Mouse (Mus musculus): ENCODE data around the gene Hist1h4b. TPM values are rescaled to one million over a fixed set of nuclear protein-coding genes. Genes with fewer than 3 reads are reported as not detected.

Hist1h4b gene
- total and polyA plus RNA-seq, 2 experiments from 2014 or later = 1.8 to 254 TPM

GRCm38 (mm10) chr13:23730479-23730878 lies 26.3 kb upstream of the Hist1h4b start:
- no peaks in the 10 kb centered on the region for H3K36me3 ChIP-seq (ENCODE audit: insufficient read depth)
- H3K4me2 ChIP-seq (ENCODE audit: low read depth) = no peak overlapping the region
- DNase-seq = no peak
- no peaks in the 10 kb centered on the region for H3K4me1 ChIP-seq (ENCODE audit: insufficient read depth)
- H3K27me3 ChIP-seq (ENCODE audit: insufficient read depth, low read length) = no peaks in the 10 kb centered on the region
- 58% methylated on average over 8 of the region's 8 CpGs for WGBS
- no peak for TF ChIP-seq CTCF (IDR thresholded peaks at IDR 0.05; ENCODE audit: low read depth)
- ATAC-seq = no peak
- H3K9me3 ChIP-seq (ENCODE audit: low read length) = no peaks in the 10 kb centered on the region
- H3K9ac ChIP-seq = no peak overlapping the region
- H3K27ac ChIP-seq (ENCODE audit: low read depth, low read length) = no peak overlapping the region
- no peak overlapping the region for H3K4me3 ChIP-seq (ENCODE audit: low read depth, low read length)

DNA sequence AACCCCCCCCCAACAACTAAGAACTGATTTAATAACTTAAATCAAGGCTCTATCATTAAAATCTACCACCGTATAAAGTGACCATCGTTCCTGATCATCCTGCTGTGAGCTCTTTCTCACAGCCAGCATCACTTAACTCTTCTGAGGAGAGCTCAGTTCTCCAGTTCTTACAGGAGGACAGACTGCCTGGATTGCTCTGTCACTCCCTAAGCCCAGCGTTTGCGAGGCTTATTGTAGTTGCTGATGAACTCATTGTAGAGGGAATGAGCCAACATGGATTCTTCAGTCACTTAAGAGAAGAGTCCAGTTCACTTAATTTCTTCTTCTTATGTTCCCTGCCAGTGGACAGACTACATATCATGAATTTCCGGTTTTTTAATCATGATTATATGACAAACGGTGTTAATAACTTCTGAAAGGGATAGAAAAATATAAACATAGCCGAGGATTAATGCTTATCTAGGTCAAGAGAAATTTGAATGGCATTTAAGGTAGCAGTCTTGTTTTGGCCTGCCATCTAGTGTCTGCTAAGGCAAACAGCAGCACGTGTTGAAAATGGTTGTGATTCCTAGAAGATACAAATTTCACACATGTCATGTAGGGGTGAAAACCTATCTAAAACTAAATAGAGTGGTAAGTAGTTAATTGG lies 24.5 kb upstream of the Hist1h4b start:
- Histone ChIP-seq H3K36me3 (ENCODE audit: insufficient read depth) (no peaks in the 10 kb centered on the region), H3K27ac (ENCODE audit: low read depth, low read length) (0 out of 2 replicates have a peak overlapping the region, but pooled peaks have one; percentile 35), H3K9ac (no peak overlapping the region), H3K4me3 (ENCODE audit: low read depth, low read length) (no peak overlapping the region), H3K4me1 (ENCODE audit: insufficient read depth) (no peaks in the 10 kb centered on the region), H3K4me2 (ENCODE audit: low read depth) (no peak overlapping the region), H3K9me3 (ENCODE audit: low read length) (no peaks in the 10 kb centered on the region), H3K27me3 (ENCODE audit: insufficient read depth, low read length) (no peaks in the 10 kb centered on the region)
- peak; percentile 88 for TF ChIP-seq CTCF (IDR thresholded peaks at IDR 0.05; ENCODE audit: low read depth)
- peak; percentile 67 for DNase-seq
- peak; percentile 54; the same call in 1 of the 2 replicates for ATAC-seq
- WGBS = 22% methylated on average over 8 of the region's 8 CpGs

DNA sequence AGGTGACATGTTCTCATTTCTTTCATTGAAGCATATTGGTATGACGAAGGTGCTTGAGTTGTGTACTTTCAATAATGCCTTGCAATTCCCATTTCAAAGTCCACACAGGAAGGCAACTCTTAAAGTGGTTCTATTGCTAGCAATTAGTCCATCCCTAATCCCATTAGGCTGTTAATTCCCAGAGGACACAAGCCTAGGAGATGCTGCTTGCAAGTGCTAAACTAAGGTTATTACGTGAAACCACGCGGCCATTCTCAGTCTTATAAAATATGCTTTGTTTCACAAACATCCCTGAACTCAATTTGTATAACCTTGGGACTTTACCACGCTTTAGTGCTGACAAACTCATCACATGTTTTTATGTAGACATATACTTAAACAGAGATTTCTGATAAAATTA lies 19.7 kb upstream of the Hist1h4b start:
- H3K27ac ChIP-seq (ENCODE audit: low read depth, low read length) = no peak overlapping the region
- H3K27me3 ChIP-seq (ENCODE audit: insufficient read depth, low read length) = no peaks in the 10 kb centered on the region
- H3K4me2 ChIP-seq (ENCODE audit: low read depth) = no peak overlapping the region
- H3K4me1 ChIP-seq (ENCODE audit: insufficient read depth) = peaks cover 6% of the 10 kb centered on the region
- ATAC-seq (no peak), DNase-seq (no peak)
- WGBS = 90% methylated on average over 5 of the region's 5 CpGs
- H3K9me3 ChIP-seq (ENCODE audit: low read length) = no peaks in the 10 kb centered on the region
- H3K9ac ChIP-seq = no peak overlapping the region
- H3K4me3 ChIP-seq (ENCODE audit: low read depth, low read length) = no peak overlapping the region
- no peaks in the 10 kb centered on the region for H3K36me3 ChIP-seq (ENCODE audit: insufficient read depth)
- no peak for TF ChIP-seq CTCF (IDR thresholded peaks at IDR 0.05; ENCODE audit: low read depth)

- Histone ChIP-seq H3K4me2 (ENCODE audit: low read depth) (peak overlapping the region; percentile 100), H3K36me3 (ENCODE audit: insufficient read depth) (no peaks in the 10 kb centered on the region), H3K27me3 (ENCODE audit: insufficient read depth, low read length) (no peaks in the 10 kb centered on the region), H3K4me1 (ENCODE audit: insufficient read depth) (peaks cover 6% of the 10 kb centered on the region), H3K4me3 (ENCODE audit: low read depth, low read length) (peak overlapping the region; percentile 51), H3K9ac (peak overlapping the region; percentile 80), H3K27ac (ENCODE audit: low read depth, low read length) (peak overlapping the region; percentile 80), H3K9me3 (ENCODE audit: low read length) (no peaks in the 10 kb centered on the region)
- ATAC-seq = no peak
- WGBS = 23% methylated on average over 4 of the region's 4 CpGs
- no peak for TF ChIP-seq CTCF (IDR thresholded peaks at IDR 0.05; ENCODE audit: low read depth)
- DNase-seq = peak; percentile 56
Observed at GRCm38 (mm10) chr13:23738041-23738440, 18.8 kb upstream of the Hist1h4b start.

DNA sequence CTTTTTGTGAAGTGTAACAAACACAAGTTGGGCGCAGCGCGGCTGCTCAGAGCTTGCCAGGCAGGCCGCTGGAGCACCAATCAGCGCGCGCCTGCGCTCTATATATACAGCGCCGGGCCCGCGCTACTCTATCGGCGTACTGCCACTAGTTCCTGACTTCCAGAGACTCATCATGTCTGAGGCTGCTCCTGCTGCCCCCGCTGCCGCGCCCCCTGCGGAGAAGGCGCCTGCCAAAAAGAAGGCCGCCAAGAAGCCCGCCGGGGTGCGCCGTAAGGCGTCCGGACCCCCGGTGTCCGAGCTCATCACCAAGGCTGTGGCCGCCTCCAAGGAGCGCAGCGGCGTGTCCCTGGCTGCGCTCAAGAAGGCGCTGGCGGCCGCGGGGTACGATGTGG lies 18.1 kb upstream of the Hist1h4b start, which contains the start of gene Hist1h1c:
Hist1h1c (plus strand) TSS at position 132 of the 392 bp plus-strand sequence.
- Histone ChIP-seq H3K9ac (peak within 1 kb of the TSS; percentile 80), H3K27ac (ENCODE audit: low read depth, low read length) (peak within 1 kb of the TSS; percentile 80), H3K4me2 (ENCODE audit: low read depth) (peak within 1 kb of the TSS; percentile 100), H3K9me3 (ENCODE audit: low read length) (no peaks in the 10 kb centered on the region), H3K27me3 (ENCODE audit: insufficient read depth, low read length) (no peaks in the 10 kb centered on the region), H3K36me3 (ENCODE audit: insufficient read depth) (no peaks in the 10 kb centered on the region), H3K4me1 (ENCODE audit: insufficient read depth) (peaks cover 6% of the 10 kb centered on the region), H3K4me3 (ENCODE audit: low read depth, low read length) (peak within 1 kb of the TSS; percentile 51)
- ATAC-seq = peak; percentile 93
- peak; percentile 93 for DNase-seq
- 3% methylated on average over 30 of the region's 38 CpGs for WGBS
- TF ChIP-seq CTCF (IDR thresholded peaks at IDR 0.05; ENCODE audit: low read depth) = peak; percentile 16; the same call in 1 of the 2 replicates

GRCm38 (mm10) chr13:23739069-23739921 lies 17.5 kb upstream of the Hist1h4b start:
- Histone ChIP-seq H3K27ac (ENCODE audit: low read depth, low read length) (peak overlapping the region; percentile 80), H3K36me3 (ENCODE audit: insufficient read depth) (no peaks in the 10 kb centered on the region), H3K27me3 (ENCODE audit: insufficient read depth, low read length) (no peaks in the 10 kb centered on the region), H3K9me3 (ENCODE audit: low read length) (no peaks in the 10 kb centered on the region), H3K4me3 (ENCODE audit: low read depth, low read length) (peak overlapping the region; percentile 51), H3K9ac (peak overlapping the region; percentile 80), H3K4me1 (ENCODE audit: insufficient read depth) (peaks cover 6% of the 10 kb centered on the region), H3K4me2 (ENCODE audit: low read depth) (peak overlapping the region; percentile 100)
- DNase-seq = peak; percentile 95
- 3% methylated on average over 39 of the region's 39 CpGs for WGBS
- no peak for TF ChIP-seq CTCF (IDR thresholded peaks at IDR 0.05; ENCODE audit: low read depth)
- peak; percentile 90 for ATAC-seq

DNA sequence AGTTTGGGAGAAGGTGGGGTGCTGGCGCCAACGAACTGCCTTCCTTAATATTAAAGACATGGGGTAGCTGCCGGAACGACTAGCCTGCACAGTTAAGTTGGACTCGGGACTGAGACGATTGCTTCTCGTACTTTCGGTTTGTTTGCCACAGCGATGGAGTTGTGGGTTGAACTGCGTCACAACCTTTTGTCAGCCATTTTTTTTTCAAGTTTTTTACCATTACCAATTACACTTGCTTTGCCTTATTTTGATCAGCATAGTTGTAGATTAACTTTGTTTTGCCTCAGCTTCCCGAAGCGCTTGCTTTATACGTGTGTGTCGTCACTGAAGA lies 16.9 kb upstream of the Hist1h4b start:
- peak overlapping the region; percentile 80 for H3K9ac ChIP-seq
- no peak for TF ChIP-seq CTCF (IDR thresholded peaks at IDR 0.05; ENCODE audit: low read depth)
- H3K36me3 ChIP-seq (ENCODE audit: insufficient read depth) = no peaks in the 10 kb centered on the region
- H3K4me2 ChIP-seq (ENCODE audit: low read depth) = peak overlapping the region; percentile 100
- no peaks in the 10 kb centered on the region for H3K27me3 ChIP-seq (ENCODE audit: insufficient read depth, low read length)
- H3K9me3 ChIP-seq (ENCODE audit: low read length) = no peaks in the 10 kb centered on the region
- peak; percentile 25 for ATAC-seq
- 1% methylated on average over 14 of the region's 14 CpGs for WGBS
- no peak for DNase-seq
- peak overlapping the region; percentile 51 for H3K4me3 ChIP-seq (ENCODE audit: low read depth, low read length)
- H3K4me1 ChIP-seq (ENCODE audit: insufficient read depth) = peaks cover 6% of the 10 kb centered on the region
- peak overlapping the region; percentile 80 for H3K27ac ChIP-seq (ENCODE audit: low read depth, low read length)

Measured in forebrain, postnatal 0 days (tissue).